Comparison of ENCODE assay signal across 8 mouse cellular contexts in genomic region chr7:127614891-127615843, GRCm38 (mm10). TPM values are rescaled to one million over a fixed set of nuclear protein-coding genes. Genes with fewer than 3 reads are reported as not detected.
A peak's percentile ranks its signal among the peaks of the same experiment; 100 is the strongest.
DNase-seq lines count a peak whose midpoint lies in the region; ATAC-seq and TF ChIP-seq lines count a peak whose summit lies in the region.

Zfp629 (minus strand) TSS chr7:127615797.

- peak within 1 kb of the TSS; percentile 97 to 99 for H3K4me3 ChIP-seq in MEL (ENCODE audit: control insufficient read depth in 1 of 2, insufficient read depth in 1 of 2, low read depth in 2 of 2, low read length in 2 of 2)
- peak within 1 kb of the TSS; percentile 100 for H3K4me3 ChIP-seq in lung, embryonic 15.5 days

- H3K27ac ChIP-seq in MEL (ENCODE audit: control insufficient read depth, low read depth, low read length): peak within 1 kb of the TSS; percentile 51; the same call in 1 of the 2 replicates
- peak within 1 kb of the TSS; percentile 87 for H3K27ac ChIP-seq in lung, embryonic 15.5 days

- WGBS in lung, embryonic 15.5 days: 1% methylated on average over 49 of the region's 50 CpGs

- peak within 1 kb of the TSS; percentile 99 for H3K9ac ChIP-seq in MEL (ENCODE audit: control insufficient read depth, low read depth, low read length, poor library complexity, severe bottlenecking)
- H3K9ac ChIP-seq in lung, embryonic 15.5 days: peak within 1 kb of the TSS; percentile 93

- peaks cover 23% of the 10 kb centered on the region for H3K79me2 ChIP-seq in MEL (ENCODE audit: control insufficient read depth, insufficient read depth, low read length, poor library complexity)

- H3K9me3 ChIP-seq in MEL (replicated peaks; ENCODE audit: insufficient read depth, low read length): no peaks in the 10 kb centered on the region
- no peaks in the 10 kb centered on the region for H3K9me3 ChIP-seq in lung, embryonic 15.5 days

- no peak for TF ChIP-seq CTCF in MEL (IDR thresholded peaks at IDR 0.05 in 2 of 3, conservative IDR thresholded peaks at IDR 0.05 in 1 of 3; ENCODE audit: control insufficient read depth in 1 of 3, insufficient read depth in 1 of 3, low read depth in 2 of 3, low read length in 3 of 3, poor library complexity in 1 of 3, severe bottlenecking in 1 of 3)

- H3K4me2 ChIP-seq in lung, embryonic 15.5 days: peak within 1 kb of the TSS; percentile 73

- DNase-seq in MEL (ENCODE audit: low read depth, low spot score): peak; percentile 84
- peak; percentile 63 to 75 for DNase-seq in cerebellum, adult 18-20 months
- peak; percentile 31 for DNase-seq in layer of hippocampus, adult 9-10 months (ENCODE audit: low spot score)
- peak; percentile 73 for DNase-seq in ovary, postnatal 10 days (ENCODE audit: low spot score)
- DNase-seq in thymus, postnatal 36 days: peak; percentile 63 to 70

- TF ChIP-seq EP300 in MEL (IDR thresholded peaks at IDR 0.05; ENCODE audit: low read depth in 1 of 2, low read length in 2 of 2): no peak

- H3K4me1 ChIP-seq in MEL (ENCODE audit: control insufficient read depth in 1 of 2, insufficient read depth in 2 of 2, low read length in 2 of 2): peaks cover 0 to 16% of the 10 kb centered on the region in 2 experiments; a peak in 3 of 4 replicates
- H3K4me1 ChIP-seq in lung, embryonic 15.5 days: peaks cover 18% of the 10 kb centered on the region

- H3K36me3 ChIP-seq in MEL (ENCODE audit: control insufficient read depth in 1 of 2, insufficient read depth in 2 of 2, low read length in 2 of 2): peaks cover 0 to 8% of the 10 kb centered on the region in 2 experiments; a peak in 2 of 4 replicates
- peaks cover 29% of the 10 kb centered on the region for H3K36me3 ChIP-seq in lung, embryonic 15.5 days

- no peaks in the 10 kb centered on the region for H3K27me3 ChIP-seq in MEL (ENCODE audit: control insufficient read depth in 1 of 2, insufficient read depth in 2 of 2, low read length in 2 of 2)
- H3K27me3 ChIP-seq in lung, embryonic 15.5 days: no peaks in the 10 kb centered on the region

- ATAC-seq in frontal cortex, adult (ENCODE audit: low TSS enrichment): peak; percentile 70; the same call in 1 of the 2 replicates
- peak; percentile 44 to 61 for ATAC-seq in hematopoietic stem cell, adult 5-6 weeks (replicated peaks in 1 of 2; ENCODE audit: insufficient read depth in 1 of 2, low FRiP score in 2 of 2, low TSS enrichment in 1 of 2, low read depth in 1 of 2, poor library complexity in 2 of 2, severe bottlenecking in 2 of 2)
- ATAC-seq in lung, embryonic 15.5 days (ENCODE audit: borderline replicate concordance, extremely low read depth, low FRiP score, low TSS enrichment): peak; percentile 90

- peak in 1 of 2 experiments; percentile 59; a peak in 3 of 4 replicates for TF ChIP-seq POLR2A in MEL (IDR thresholded peaks at IDR 0.05; ENCODE audit: control insufficient read depth in 1 of 2, insufficient read depth in 1 of 2, low read depth in 1 of 2, low read length in 2 of 2, poor library complexity in 1 of 2)

- no peak for TF ChIP-seq RAD21 in MEL (IDR thresholded peaks at IDR 0.05; ENCODE audit: low read depth, low read length)

TF ChIP-seq in MEL, 35 proteins besides CTCF, POLR2A, EP300 and RAD21:
- peak; percentile 54; the same call in 1 of the 2 replicates for TF ChIP-seq NELFE (IDR thresholded peaks at IDR 0.05; ENCODE audit: low read depth, low read length)
- no peak for TF ChIP-seq CHD1 (IDR thresholded peaks at IDR 0.05; ENCODE audit: low read depth, low read length)
- TF ChIP-seq ELF1 (IDR thresholded peaks at IDR 0.05; ENCODE audit: low read depth, low read length): peak; percentile 84
- TF ChIP-seq USF2 (IDR thresholded peaks at IDR 0.05; ENCODE audit: borderline replicate concordance in 1 of 2, insufficient read depth in 1 of 2, low read depth in 1 of 2, low read length in 2 of 2): no peak
- TF ChIP-seq MXI1 (IDR thresholded peaks at IDR 0.05; ENCODE audit: low read depth, low read length): peak; percentile 26
- 0 out of 2 replicates have a peak, but pooled peaks have one; percentile 7 for TF ChIP-seq ETS1 (IDR thresholded peaks at IDR 0.05; ENCODE audit: low read depth, low read length)
- TF ChIP-seq MYC (IDR thresholded peaks at IDR 0.05; ENCODE audit: low read depth, low read length): no peak
- no peak for TF ChIP-seq NRF1 (IDR thresholded peaks at IDR 0.05; ENCODE audit: insufficient read depth, low read depth, low read length, poor library complexity, severe bottlenecking)
- no peak for TF ChIP-seq POLR2AphosphoS2 (IDR thresholded peaks at IDR 0.05; ENCODE audit: low read length)
- peak; percentile 93 for TF ChIP-seq SIN3A (IDR thresholded peaks at IDR 0.05; ENCODE audit: low read length)
- 0 out of 2 replicates have a peak, but pooled peaks have one; percentile 11 for TF ChIP-seq ZNF384 (IDR thresholded peaks at IDR 0.05; ENCODE audit: low read depth, low read length)
- peak; percentile 68; the same call in 1 of the 2 replicates for TF ChIP-seq TCF12 (IDR thresholded peaks at IDR 0.05; ENCODE audit: low read depth, low read length)
- peak; percentile 86 for TF ChIP-seq TBP (IDR thresholded peaks at IDR 0.05; ENCODE audit: low read depth, low read length)
- peak; percentile 75 for TF ChIP-seq MAZ (IDR thresholded peaks at IDR 0.05; ENCODE audit: low read depth, low read length)
- peak; percentile 88 for TF ChIP-seq HCFC1 (IDR thresholded peaks at IDR 0.05; ENCODE audit: low read depth, low read length)
- no peak for TF ChIP-seq MAX (IDR thresholded peaks at IDR 0.05; ENCODE audit: low read length)

RNA-seq across cellular contexts. Expression of gene Zfp629, which starts in this region (rescaled TPM):
- total RNA-seq in MEL (2012; rRNA removed): 9.4 and 12.6 TPM in 2 replicates
- 10 to 100 TPM in 1 of 2 experiments, not detected in 1; 10.8 TPM for polyA plus RNA-seq in MEL (2012; ENCODE audit: insufficient read depth in 1 of 2, insufficient read length in 2 of 2, low read depth in 1 of 2, low replicate concordance in 2 of 2, missing spikeins in 1 of 2)
- total RNA-seq in hematopoietic stem cell, adult 5-6 weeks (2017): 16.1 and 16.8 TPM in 2 replicates
- 12.1 and 12.2 TPM in 2 replicates for polyA plus RNA-seq in lung, embryonic 15.5 days (2015; fragmentation: Nextera tagmentation; extraction: Ambion mirVana)

Comparison
In these comparisons a context has a peak if more than half of its experiments do, and no peak if none do; other contexts are left out.
1. Peak in every context shown above with its lines: DNase-seq, ATAC-seq, H3K4me3 ChIP-seq and H3K27ac ChIP-seq.
2. DNase-seq: peak in every context shown above with its lines; median percentile 84 in MEL; 73 in ovary, postnatal 10 days; 69 in cerebellum, adult 18-20 months; 66 in thymus, postnatal 36 days; 31 in layer of hippocampus, adult 9-10 months.